Mouse (Mus musculus): Measurements from ENCODE around the gene Cdon. TPM values are rescaled to one million over a fixed set of nuclear protein-coding genes. Genes with fewer than 3 reads are reported as not detected.

Cdon gene
- polyA plus RNA-seq, 1 experiment from 2014 or later: 4.6 TPM

GRCm38 (mm10) chr9:35535876-35536275 lies 114.9 kb downstream of the Cdon start:
- Histone ChIP-seq H3K4me3 (ENCODE audit: low read depth, low read length) (no peak overlapping the region), H3K4me2 (ENCODE audit: low read depth, low read length) (no peak overlapping the region), H3K36me3 (ENCODE audit: control insufficient read depth, insufficient read depth, low read length) (no peaks in the 10 kb centered on the region), H3K9me3 (ENCODE audit: control insufficient read depth, low read length) (no peaks in the 10 kb centered on the region), H3K27ac (ENCODE audit: low read depth, low read length) (no peak overlapping the region), H3K4me1 (ENCODE audit: control insufficient read depth, insufficient read depth, low read length) (no peaks in the 10 kb centered on the region), H3K27me3 (ENCODE audit: control insufficient read depth, insufficient read depth, low read length) (no peaks in the 10 kb centered on the region), H3K9ac (replicated peaks; ENCODE audit: low read depth, low read length) (no peak overlapping the region)
- WGBS: 86% methylated on average over 4 of the region's 4 CpGs
- ATAC-seq (ENCODE audit: low read depth): no peak

GRCm38 (mm10) chr9:35539001-35539750 lies 118.2 kb downstream of the Cdon start:
- no peak for ATAC-seq (ENCODE audit: low read depth)

GRCm38 (mm10) chr9:35541024-35541423 lies 120.1 kb downstream of the Cdon start:
- no peaks in the 10 kb centered on the region for H3K9me3 ChIP-seq (ENCODE audit: control insufficient read depth, low read length)
- no peak for ATAC-seq (ENCODE audit: low read depth)
- 91% methylated on average over 5 of the region's 5 CpGs for WGBS

More at GRCm38 (mm10) chr9:35539001-35539750, 118.2 kb downstream of the Cdon start:
- WGBS: 73% methylated on average over 13 of the region's 13 CpGs
- no peak overlapping the region for H3K4me2 ChIP-seq (ENCODE audit: low read depth, low read length)
- H3K27ac ChIP-seq (ENCODE audit: low read depth, low read length): no peak overlapping the region
- no peaks in the 10 kb centered on the region for H3K4me1 ChIP-seq (ENCODE audit: control insufficient read depth, insufficient read depth, low read length)
- no peaks in the 10 kb centered on the region for H3K27me3 ChIP-seq (ENCODE audit: control insufficient read depth, insufficient read depth, low read length)
- no peak overlapping the region for H3K4me3 ChIP-seq (ENCODE audit: low read depth, low read length)
- no peaks in the 10 kb centered on the region for H3K9me3 ChIP-seq (ENCODE audit: control insufficient read depth, low read length)
- H3K36me3 ChIP-seq (ENCODE audit: control insufficient read depth, insufficient read depth, low read length): peaks cover 11% of the 10 kb centered on the region
- H3K9ac ChIP-seq (replicated peaks; ENCODE audit: low read depth, low read length): no peak overlapping the region

GRCm38 (mm10) chr9:35541488-35541887 lies 120.6 kb downstream of the Cdon start:
- Histone ChIP-seq H3K4me3 (ENCODE audit: low read depth, low read length) (no peak overlapping the region), H3K4me1 (ENCODE audit: control insufficient read depth, insufficient read depth, low read length) (no peaks in the 10 kb centered on the region), H3K4me2 (ENCODE audit: low read depth, low read length) (no peak overlapping the region), H3K36me3 (ENCODE audit: control insufficient read depth, insufficient read depth, low read length) (peaks cover 18% of the 10 kb centered on the region), H3K9me3 (ENCODE audit: control insufficient read depth, low read length) (no peaks in the 10 kb centered on the region), H3K27ac (ENCODE audit: low read depth, low read length) (no peak overlapping the region), H3K27me3 (ENCODE audit: control insufficient read depth, insufficient read depth, low read length) (no peaks in the 10 kb centered on the region), H3K9ac (replicated peaks; ENCODE audit: low read depth, low read length) (no peak overlapping the region)
- peak; percentile 81 for ATAC-seq (ENCODE audit: low read depth)
- 11% methylated on average over 6 of the region's 6 CpGs for WGBS

More at GRCm38 (mm10) chr9:35541024-35541423, 120.1 kb downstream of the Cdon start:
- Histone ChIP-seq H3K4me1 (ENCODE audit: control insufficient read depth, insufficient read depth, low read length) (no peaks in the 10 kb centered on the region), H3K36me3 (ENCODE audit: control insufficient read depth, insufficient read depth, low read length) (peaks cover 18% of the 10 kb centered on the region), H3K27me3 (ENCODE audit: control insufficient read depth, insufficient read depth, low read length) (no peaks in the 10 kb centered on the region), H3K27ac (ENCODE audit: low read depth, low read length) (no peak overlapping the region), H3K9ac (replicated peaks; ENCODE audit: low read depth, low read length) (no peak overlapping the region), H3K4me2 (ENCODE audit: low read depth, low read length) (no peak overlapping the region), H3K4me3 (ENCODE audit: low read depth, low read length) (no peak overlapping the region)

GRCm38 (mm10) chr9:35541941-35542340 lies 121.0 kb downstream of the Cdon start:
- H3K4me3 ChIP-seq (ENCODE audit: low read depth, low read length): no peak overlapping the region
- H3K36me3 ChIP-seq (ENCODE audit: control insufficient read depth, insufficient read depth, low read length): peaks cover 20% of the 10 kb centered on the region
- no peak for ATAC-seq (ENCODE audit: low read depth)
- no peak overlapping the region for H3K4me2 ChIP-seq (ENCODE audit: low read depth, low read length)
- H3K4me1 ChIP-seq (ENCODE audit: control insufficient read depth, insufficient read depth, low read length): no peaks in the 10 kb centered on the region
- no peak overlapping the region for H3K27ac ChIP-seq (ENCODE audit: low read depth, low read length)
- H3K27me3 ChIP-seq (ENCODE audit: control insufficient read depth, insufficient read depth, low read length): no peaks in the 10 kb centered on the region
- 79% methylated on average over 6 of the region's 6 CpGs for WGBS
- H3K9me3 ChIP-seq (ENCODE audit: control insufficient read depth, low read length): no peaks in the 10 kb centered on the region
- H3K9ac ChIP-seq (replicated peaks; ENCODE audit: low read depth, low read length): no peak overlapping the region

- Histone ChIP-seq H3K9me3 (ENCODE audit: control insufficient read depth, low read length) (no peaks in the 10 kb centered on the region), H3K27ac (ENCODE audit: low read depth, low read length) (no peak overlapping the region), H3K4me3 (ENCODE audit: low read depth, low read length) (no peak overlapping the region), H3K9ac (replicated peaks; ENCODE audit: low read depth, low read length) (no peak overlapping the region), H3K36me3 (ENCODE audit: control insufficient read depth, insufficient read depth, low read length) (peaks cover 24% of the 10 kb centered on the region), H3K4me2 (ENCODE audit: low read depth, low read length) (no peak overlapping the region), H3K4me1 (ENCODE audit: control insufficient read depth, insufficient read depth, low read length) (no peaks in the 10 kb centered on the region), H3K27me3 (ENCODE audit: control insufficient read depth, insufficient read depth, low read length) (no peaks in the 10 kb centered on the region)
- ATAC-seq (ENCODE audit: low read depth): no peak
- WGBS: 74% methylated on average over 14 of the region's 14 CpGs
Measured at GRCm38 (mm10) chr9:35543099-35543860, 122.4 kb downstream of the Cdon start.

GRCm38 (mm10) chr9:35544666-35545065 lies 123.7 kb downstream of the Cdon start:
- no peak overlapping the region for H3K4me3 ChIP-seq (ENCODE audit: low read depth, low read length)
- no peaks in the 10 kb centered on the region for H3K27me3 ChIP-seq (ENCODE audit: control insufficient read depth, insufficient read depth, low read length)
- no peaks in the 10 kb centered on the region for H3K9me3 ChIP-seq (ENCODE audit: control insufficient read depth, low read length)
- H3K36me3 ChIP-seq (ENCODE audit: control insufficient read depth, insufficient read depth, low read length): peaks cover 24% of the 10 kb centered on the region
- WGBS: 23% methylated on average over 2 of the region's 2 CpGs
- no peak overlapping the region for H3K9ac ChIP-seq (replicated peaks; ENCODE audit: low read depth, low read length)
- no peak for ATAC-seq (ENCODE audit: low read depth)
- no peak overlapping the region for H3K4me2 ChIP-seq (ENCODE audit: low read depth, low read length)
- no peaks in the 10 kb centered on the region for H3K4me1 ChIP-seq (ENCODE audit: control insufficient read depth, insufficient read depth, low read length)
- no peak overlapping the region for H3K27ac ChIP-seq (ENCODE audit: low read depth, low read length)

GRCm38 (mm10) chr9:35545704-35546103 lies 124.8 kb downstream of the Cdon start:
- WGBS: 77% methylated on average over 12 of the region's 12 CpGs
- ATAC-seq (ENCODE audit: low read depth): no peak
- Histone ChIP-seq H3K4me3 (ENCODE audit: low read depth, low read length) (no peak overlapping the region), H3K9me3 (ENCODE audit: control insufficient read depth, low read length) (no peaks in the 10 kb centered on the region), H3K4me2 (ENCODE audit: low read depth, low read length) (no peak overlapping the region), H3K27ac (ENCODE audit: low read depth, low read length) (no peak overlapping the region), H3K9ac (replicated peaks; ENCODE audit: low read depth, low read length) (no peak overlapping the region), H3K27me3 (ENCODE audit: control insufficient read depth, insufficient read depth, low read length) (no peaks in the 10 kb centered on the region), H3K4me1 (ENCODE audit: control insufficient read depth, insufficient read depth, low read length) (no peaks in the 10 kb centered on the region), H3K36me3 (ENCODE audit: control insufficient read depth, insufficient read depth, low read length) (peaks cover 24% of the 10 kb centered on the region)

- no peak overlapping the region for H3K9ac ChIP-seq (replicated peaks; ENCODE audit: low read depth, low read length)
- ATAC-seq (ENCODE audit: low read depth): no peak
- H3K4me2 ChIP-seq (ENCODE audit: low read depth, low read length): no peak overlapping the region
- no peaks in the 10 kb centered on the region for H3K27me3 ChIP-seq (ENCODE audit: control insufficient read depth, insufficient read depth, low read length)
- WGBS: 86% methylated on average over 9 of the region's 9 CpGs
- no peaks in the 10 kb centered on the region for H3K4me1 ChIP-seq (ENCODE audit: control insufficient read depth, insufficient read depth, low read length)
- H3K27ac ChIP-seq (ENCODE audit: low read depth, low read length): no peak overlapping the region
- no peak overlapping the region for H3K4me3 ChIP-seq (ENCODE audit: low read depth, low read length)
- peaks cover 24% of the 10 kb centered on the region for H3K36me3 ChIP-seq (ENCODE audit: control insufficient read depth, insufficient read depth, low read length)
- no peaks in the 10 kb centered on the region for H3K9me3 ChIP-seq (ENCODE audit: control insufficient read depth, low read length)
Measured at GRCm38 (mm10) chr9:35546745-35547144, 125.8 kb downstream of the Cdon start.

All from neural tube, embryonic 14.5 days (tissue).